Mouse (Mus musculus) stomach, embryonic 16.5 days (tissue): ENCODE measurements around the gene Slc22a27. TPM values are rescaled to one million over a fixed set of nuclear protein-coding genes. Genes with fewer than 3 reads are reported as not detected.
"Not testable (repeated sequence)": the region's sequence is repeated elsewhere in the genome, so short reads cannot be mapped to it uniquely, and the experiment has no call there.

Source experiments
- ATAC-seq: fragments of 200-750 bp; cut with Nextera tagmentation; 2 replicates; pipeline ENCODE4 v1.8.0; 2017; ENCODE audit warnings: moderate number of reproducible peaks, moderate TSS enrichment; ENCODE audit not compliant: insufficient read depth, low FRiP score
- H3K27ac ChIP-seq: fragments of 300-500 bp; sonication (generic); 2 replicates; pipeline ENCODE4 v1.5.1; 2014; ENCODE audit warnings: low read length
- H3K27me3 ChIP-seq: fragments of 300-500 bp; sonication (generic); 2 replicates; pipeline ENCODE4 v1.6.1; 2014; ENCODE audit warnings: low read length, control low read depth, mixed read lengths; ENCODE audit not compliant: control insufficient read depth, insufficient read depth
- H3K36me3 ChIP-seq: fragments of 300-500 bp; sonication (generic); 2 replicates; pipeline ENCODE4 v1.6.1; 2014; ENCODE audit warnings: low read length; ENCODE audit not compliant: control insufficient read depth, insufficient read depth
- H3K4me1 ChIP-seq: fragments of 300-500 bp; sonication (generic); 2 replicates; pipeline ENCODE4 v1.6.1; 2014; ENCODE audit warnings: low read length, control low read depth, mixed read lengths; ENCODE audit not compliant: control insufficient read depth, insufficient read depth
- H3K4me2 ChIP-seq: fragments of 300-500 bp; sonication (generic); 2 replicates; pipeline ENCODE4 v1.6.1; 2014; ENCODE audit warnings: low read depth, low read length, mixed read lengths
- H3K4me3 ChIP-seq: fragments of 300-500 bp; sonication (generic); replicated peaks from 2 replicates; pipeline ENCODE4 v1.5.1; 2014; ENCODE audit warnings: mild to moderate bottlenecking, low read length
- H3K9ac ChIP-seq: fragments of 300-500 bp; sonication (generic); 2 replicates; pipeline ENCODE4 v1.6.1; 2014; ENCODE audit warnings: low read length
- H3K9me3 ChIP-seq: fragments of 300-500 bp; sonication (generic); replicated peaks from 2 replicates; pipeline ENCODE4 v1.6.1; 2016; ENCODE audit warnings: low read length, control low read depth; ENCODE audit not compliant: control insufficient read depth
- WGBS: fragments of 180-500 bp; shearing (Covaris S2); extraction: QIAGEN DNeasy Blood & Tissue Kit; methylation state at CpG from one replicate; pipeline ENCODE4 v1.1.7; 2014; 5-methylcytosine and 5-hydroxymethylcytosine counted together
- polyA plus RNA-seq: library from polyadenylated mRNA; unstranded; fragments of >200 nt; fragmentation: Nextera tagmentation; extraction: Ambion mirVana; gene quantifications from 2 replicates; pipeline ENCODE4 v1.2.1, GENCODE M21; 2015

Gene Slc22a27
- polyA plus RNA-seq = not detected in 2 replicates

DNA sequence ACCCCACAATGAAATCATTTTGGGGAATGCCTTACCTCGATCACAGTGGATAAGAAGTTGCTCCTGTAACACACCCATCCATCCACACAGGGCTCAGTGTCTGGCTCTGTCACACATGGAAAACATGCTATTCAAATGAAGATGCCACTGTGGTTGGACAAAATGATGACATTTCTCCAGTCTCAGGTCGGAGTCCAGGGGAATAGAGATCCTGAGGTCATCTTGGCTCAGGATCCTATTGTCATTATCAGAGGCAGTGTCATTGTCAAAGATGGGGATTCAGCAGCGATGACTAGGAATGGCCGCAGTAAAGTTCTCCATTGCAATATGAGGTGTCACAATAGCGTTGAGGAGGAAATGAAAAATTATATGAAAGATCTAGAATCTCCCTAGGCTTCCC is at the start of gene Slc22a27:
TSS of gene Slc22a27 (minus strand) at position 101 of the 400 bp plus-strand sequence.
- not testable (repeated sequence) for ATAC-seq, H3K27ac ChIP-seq, H3K27me3 ChIP-seq, H3K4me2 ChIP-seq, H3K9ac ChIP-seq, H3K36me3 ChIP-seq, H3K9me3 ChIP-seq, H3K4me3 ChIP-seq, H3K4me1 ChIP-seq
- WGBS = 65% methylated on average over 5 of the region's 5 CpGs

DNA sequence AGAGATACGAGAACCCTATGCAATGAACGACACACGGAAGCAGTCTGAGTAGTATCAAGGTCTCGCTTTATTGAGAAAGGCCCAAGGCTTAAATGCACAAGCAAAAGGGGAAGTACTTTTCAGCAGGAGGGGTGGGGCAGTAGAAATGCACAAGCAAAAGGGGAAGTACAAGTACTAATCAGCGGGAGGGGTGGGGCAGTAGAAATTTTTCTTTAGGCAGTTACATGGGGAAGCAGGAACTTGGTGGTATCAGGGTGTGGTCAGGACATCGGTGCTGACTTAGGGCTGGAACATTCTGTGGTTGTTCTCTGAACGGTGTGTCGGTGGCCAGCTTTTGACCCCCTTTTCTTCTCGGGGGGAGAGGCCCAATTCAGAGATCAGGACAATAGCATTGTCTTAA is 45.8 kb upstream of the Slc22a27 start:
- H3K36me3 ChIP-seq, ATAC-seq, H3K4me2 ChIP-seq, H3K27me3 ChIP-seq, H3K4me1 ChIP-seq, H3K9ac ChIP-seq, H3K9me3 ChIP-seq, H3K4me3 ChIP-seq, H3K27ac ChIP-seq: not testable (repeated sequence)
- WGBS = 90% methylated on average over 9 of the region's 9 CpGs

DNA sequence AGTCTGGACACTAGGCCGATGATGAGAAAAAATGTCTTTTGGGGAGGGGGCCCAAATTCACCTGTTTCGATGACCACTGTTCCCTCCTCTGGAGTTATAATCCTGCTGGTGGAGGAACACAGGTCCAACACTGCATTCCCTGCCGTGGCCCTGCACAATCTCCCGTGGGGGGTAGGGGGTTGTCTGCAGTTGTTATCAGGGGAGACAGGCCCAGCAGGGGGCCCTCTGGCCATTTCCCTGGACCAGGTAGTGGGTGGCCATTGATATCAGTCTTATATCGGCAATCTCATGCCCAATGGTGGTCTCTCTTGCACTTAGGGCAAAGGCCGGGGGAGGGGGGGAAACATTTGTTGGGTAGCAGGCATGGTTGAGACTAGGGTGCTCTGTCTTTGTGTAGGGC is 43.3 kb upstream of the Slc22a27 start:
- WGBS = 88% methylated on average over 6 of the region's 6 CpGs
- ATAC-seq = not testable (repeated sequence)

DNA sequence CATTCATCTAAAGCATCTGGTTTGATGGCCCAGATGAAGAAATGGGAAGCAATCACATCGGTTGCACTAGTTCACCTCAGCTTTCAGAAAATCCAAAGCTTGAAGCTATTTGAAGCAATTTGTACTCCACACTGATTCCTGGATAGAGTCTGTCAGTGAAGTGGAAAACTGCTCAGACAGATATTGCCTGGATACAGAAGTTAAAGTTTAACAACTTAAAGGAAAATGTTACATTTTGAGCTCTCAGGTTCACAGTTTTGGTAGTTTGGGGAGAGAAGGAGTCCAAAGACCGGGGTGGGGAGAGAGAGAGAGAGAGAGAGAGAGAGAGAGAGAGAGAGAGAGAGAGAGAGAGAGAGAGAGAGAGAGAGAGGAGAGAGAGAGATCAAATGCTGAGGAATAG is 2.9 kb upstream of the Slc22a27 start:
- no peak overlapping the region for H3K9ac ChIP-seq
- WGBS = 69% methylated on average over 2 of the region's 2 CpGs
- no peak overlapping the region for H3K4me2 ChIP-seq
- no peaks in the 10 kb centered on the region for H3K9me3 ChIP-seq
- no peak overlapping the region for H3K4me3 ChIP-seq
- H3K4me1 ChIP-seq = no peaks in the 10 kb centered on the region
- no peak overlapping the region for H3K27ac ChIP-seq
- no peak for ATAC-seq
- no peaks in the 10 kb centered on the region for H3K27me3 ChIP-seq
- H3K36me3 ChIP-seq = no peaks in the 10 kb centered on the region

More for the DNA sequence above, 43.3 kb upstream of the Slc22a27 start:
- H3K4me3 ChIP-seq, H3K4me2 ChIP-seq, H3K27me3 ChIP-seq, H3K27ac ChIP-seq, H3K9ac ChIP-seq, H3K9me3 ChIP-seq, H3K36me3 ChIP-seq, H3K4me1 ChIP-seq: not testable (repeated sequence)

DNA sequence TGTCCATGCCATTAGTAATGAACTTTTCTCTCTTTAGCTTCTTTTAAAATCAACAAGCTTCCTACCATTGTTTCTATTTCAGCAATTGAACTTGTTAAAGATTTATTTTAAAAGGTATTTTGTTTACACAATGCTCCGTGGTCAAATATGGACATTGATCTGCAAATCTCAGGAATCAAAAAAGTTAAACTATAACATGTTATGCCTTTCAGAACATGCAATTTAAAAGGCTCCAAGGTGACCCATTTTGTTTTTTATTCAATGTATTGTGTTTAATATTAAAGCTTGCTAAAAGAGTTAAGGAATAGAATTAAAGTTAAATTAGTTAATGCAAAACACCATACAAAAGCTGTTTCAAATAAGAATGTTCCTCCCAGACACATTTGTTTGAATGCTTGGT is 723 bp upstream of the Slc22a27 start:
- not testable (repeated sequence) for H3K4me3 ChIP-seq, H3K36me3 ChIP-seq, H3K9me3 ChIP-seq, H3K4me2 ChIP-seq, H3K4me1 ChIP-seq, H3K27ac ChIP-seq, H3K9ac ChIP-seq, ATAC-seq, H3K27me3 ChIP-seq
- WGBS = 35% methylated on average over 1 of the region's 1 CpGs

DNA sequence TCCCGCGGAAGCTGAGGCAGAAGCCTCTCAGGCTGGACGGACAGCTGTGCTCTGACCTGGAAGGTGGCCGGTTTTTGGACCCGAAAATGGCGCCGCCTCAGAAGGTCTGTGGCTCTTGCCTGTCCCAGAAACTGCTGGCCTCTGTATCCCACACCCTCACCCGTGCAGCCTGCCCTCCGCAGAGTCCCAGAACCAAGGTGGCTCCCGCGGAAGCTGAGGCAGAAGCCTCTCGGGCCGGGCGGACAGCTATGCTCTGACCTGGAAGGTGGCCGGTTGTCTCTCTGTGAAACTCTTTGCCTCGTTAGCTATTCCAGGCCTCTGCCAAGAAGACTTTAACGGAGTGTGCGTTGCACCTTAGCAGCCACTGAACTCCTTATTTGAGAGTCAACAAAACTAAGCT is 26.4 kb downstream of the Slc22a27 start:
- not testable (repeated sequence) for H3K4me2 ChIP-seq, H3K36me3 ChIP-seq, H3K9me3 ChIP-seq, H3K4me1 ChIP-seq, H3K27me3 ChIP-seq, H3K27ac ChIP-seq, H3K4me3 ChIP-seq, H3K9ac ChIP-seq, ATAC-seq
- WGBS = 88% methylated on average over 18 of the region's 18 CpGs

DNA sequence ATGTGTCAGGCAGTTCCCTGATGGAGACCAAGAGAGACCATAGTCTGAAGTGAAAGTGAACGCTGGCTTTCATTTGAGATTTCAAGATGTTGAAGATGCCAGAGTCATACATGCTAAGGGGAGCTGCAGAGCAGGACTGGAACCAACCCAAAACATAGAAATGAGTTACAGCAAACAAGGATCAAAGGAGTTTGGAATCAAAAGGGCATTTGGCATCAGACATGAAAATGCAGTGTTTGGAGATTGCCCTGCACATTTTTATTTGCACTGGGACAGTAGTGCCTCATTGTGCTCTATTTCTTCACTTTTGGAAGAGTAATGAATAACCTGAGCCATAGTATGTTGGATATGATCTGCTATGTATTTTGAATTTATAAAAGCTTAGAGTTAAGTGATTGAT is 89.2 kb downstream of the Slc22a27 start:
- Histone ChIP-seq H3K27me3 (no peaks in the 10 kb centered on the region), H3K36me3 (no peaks in the 10 kb centered on the region), H3K4me2 (no peak overlapping the region), H3K27ac (no peak overlapping the region), H3K4me1 (no peaks in the 10 kb centered on the region), H3K9ac (no peak overlapping the region), H3K4me3 (no peak overlapping the region), H3K9me3 (no peaks in the 10 kb centered on the region)
- no peak for ATAC-seq
- WGBS = 84% methylated on average over 1 of the region's 1 CpGs

DNA sequence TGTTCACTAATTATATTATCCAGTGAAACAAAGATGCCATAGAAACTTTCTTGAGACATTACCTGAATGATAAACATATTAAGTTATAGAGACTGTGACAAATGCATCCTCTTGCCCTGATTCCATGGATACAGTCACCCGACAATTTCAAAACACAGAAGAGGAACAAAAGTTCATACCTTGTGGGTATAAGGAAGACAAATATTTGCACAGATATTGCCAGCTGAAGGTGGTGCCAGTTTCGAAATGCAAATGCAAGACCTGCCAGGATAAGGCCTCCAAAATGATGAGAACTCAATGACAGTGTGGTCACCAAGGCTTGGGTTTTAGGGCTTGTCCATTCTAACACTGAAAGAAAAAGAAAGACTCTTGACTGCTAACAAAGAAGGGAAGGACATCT is 136.0 kb downstream of the Slc22a27 start:
- Histone ChIP-seq H3K9ac (no peak overlapping the region), H3K4me3 (no peak overlapping the region), H3K4me2 (no peak overlapping the region), H3K4me1 (no peaks in the 10 kb centered on the region), H3K9me3 (no peaks in the 10 kb centered on the region), H3K36me3 (no peaks in the 10 kb centered on the region), H3K27ac (no peak overlapping the region), H3K27me3 (no peaks in the 10 kb centered on the region)
- no peak for ATAC-seq
- 60% methylated on average over 2 of the region's 2 CpGs for WGBS
